Mouse (Mus musculus): Measurements from ENCODE around the gene Aldoc. TPM values are rescaled to one million over a fixed set of nuclear protein-coding genes. Genes with fewer than 3 reads are reported as not detected.
"Not testable (repeated sequence)": the region's sequence is repeated elsewhere in the genome, so short reads cannot be mapped to it uniquely, and the experiment has no call there.

Aldoc gene
- total RNA-seq (2021) = 100 to 1,000 TPM; 853 to 900 TPM
- long read RNA-seq, experiment 1, transcript Aldoc-202 (8 exons, 1,700 nt) = minor isoform, 52 of 1,318 reads
- long read RNA-seq, experiment 1, transcript Aldoc-201 (9 exons, 2,786 nt) = major isoform, 1,164 of 1,318 reads
- long read RNA-seq, experiment 1, partial matches to known transcripts = 70 of 1,318 reads
- long read RNA-seq, experiment 1, other reads (novel, unspliced or antisense) = 32 of 1,318 reads
- long read RNA-seq, experiment 2, transcript Aldoc-201 (9 exons, 2,786 nt) = major isoform, 1,537 of 1,715 reads
- long read RNA-seq, experiment 2, transcript Aldoc-202 (8 exons, 1,700 nt) = minor isoform, 64 of 1,715 reads
- long read RNA-seq, experiment 2, partial matches to known transcripts = 38 of 1,715 reads
- long read RNA-seq, experiment 2, other reads (novel, unspliced or antisense) = 76 of 1,715 reads

DNA sequence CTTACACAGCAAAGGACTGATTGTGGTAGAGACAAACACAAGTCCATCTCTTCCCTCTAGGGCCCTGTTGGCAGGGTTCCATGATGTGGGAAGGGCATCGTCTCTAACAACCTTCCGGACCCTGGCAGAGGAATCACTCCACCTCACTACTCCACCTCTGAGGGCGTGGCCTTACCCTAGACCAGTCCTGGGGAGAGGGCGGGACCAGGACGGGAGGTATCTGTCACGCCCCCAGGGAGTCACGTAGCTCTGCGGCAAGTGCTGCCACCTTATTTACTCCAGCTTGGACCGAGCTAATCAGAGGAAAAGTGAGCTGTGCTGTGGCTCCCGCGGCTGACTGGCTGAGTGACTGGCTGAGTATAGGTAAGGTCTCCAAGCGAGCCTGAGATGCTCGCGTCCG lies at the start of gene Aldoc:
Aldoc (plus strand) TSS at position 109 of the 400 bp plus-strand sequence.
- H3K27ac ChIP-seq = peak within 1 kb of the TSS; percentile 93
- TF ChIP-seq CTCF (conservative IDR thresholded peaks at IDR 0.05) = no peak
- H3K4me3 ChIP-seq = peak within 1 kb of the TSS; percentile 53
- peak; percentile 72 to 87 for DNase-seq (ENCODE audit: low spot score in 2 of 2)

- no peak for DNase-seq (ENCODE audit: low spot score in 2 of 2)
- no peak overlapping the region for H3K27ac ChIP-seq
- no peak overlapping the region for H3K4me3 ChIP-seq
- TF ChIP-seq CTCF (conservative IDR thresholded peaks at IDR 0.05) = no peak
Observed at GRCm38 (mm10) chr11:78275596-78275995, 47.2 kb upstream of the Aldoc start.

- not testable (repeated sequence) for H3K27ac ChIP-seq; H3K4me3 ChIP-seq; DNase-seq (ENCODE audit: low spot score in 2 of 2)
- TF ChIP-seq CTCF (conservative IDR thresholded peaks at IDR 0.05) = peak; percentile 64
Observed at GRCm38 (mm10) chr11:78276169-78276568, 46.6 kb upstream of the Aldoc start.

GRCm38 (mm10) chr11:78278853-78279252 lies 43.9 kb upstream of the Aldoc start:
- no peak overlapping the region for H3K4me3 ChIP-seq
- DNase-seq (ENCODE audit: low spot score in 2 of 2) = no peak
- peak overlapping the region; percentile 71 for H3K27ac ChIP-seq
- TF ChIP-seq CTCF (conservative IDR thresholded peaks at IDR 0.05) = no peak

GRCm38 (mm10) chr11:78279586-78279985 lies 43.2 kb upstream of the Aldoc start:
- H3K27ac ChIP-seq = peak overlapping the region; percentile 71
- TF ChIP-seq CTCF (conservative IDR thresholded peaks at IDR 0.05) = no peak
- H3K4me3 ChIP-seq = no peak overlapping the region
- DNase-seq (ENCODE audit: low spot score in 2 of 2) = peak; percentile 52

- no peak for DNase-seq (ENCODE audit: low spot score in 2 of 2)
- Histone ChIP-seq H3K27ac (no peak overlapping the region), H3K4me3 (no peak overlapping the region)
- TF ChIP-seq CTCF (conservative IDR thresholded peaks at IDR 0.05) = no peak
Observed at GRCm38 (mm10) chr11:78289146-78289763, 33.5 kb upstream of the Aldoc start.

DNA sequence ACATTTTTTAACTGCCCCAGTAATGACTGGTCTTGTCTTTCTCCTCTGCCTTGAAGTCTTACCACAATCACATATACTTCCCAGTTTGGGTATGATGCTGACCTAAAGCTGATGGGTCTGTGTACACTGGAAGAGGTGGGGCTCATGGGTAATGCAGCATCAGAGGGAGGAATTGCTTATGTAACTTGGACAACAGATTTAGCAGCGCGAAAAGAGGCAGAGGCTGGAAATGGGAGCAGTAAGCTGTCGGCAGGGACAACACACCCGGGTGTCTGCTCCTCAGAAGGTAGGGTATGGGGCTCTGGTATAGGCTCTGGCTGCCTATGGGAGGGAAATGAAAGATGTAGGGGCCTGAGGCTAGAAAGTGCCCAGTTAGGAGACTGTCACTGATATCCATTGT lies 32.1 kb upstream of the Aldoc start, which contains the start of gene BC030499:
BC030499 (plus strand) TSS at position 188 of the 400 bp plus-strand sequence.
- Histone ChIP-seq H3K27ac (peak within 1 kb of the TSS; percentile 82), H3K4me3 (no peak within 1 kb of the TSS)
- DNase-seq (ENCODE audit: low spot score in 2 of 2) = peak in 1 of 2 experiments; percentile 27
- no peak for TF ChIP-seq CTCF (conservative IDR thresholded peaks at IDR 0.05)

DNA sequence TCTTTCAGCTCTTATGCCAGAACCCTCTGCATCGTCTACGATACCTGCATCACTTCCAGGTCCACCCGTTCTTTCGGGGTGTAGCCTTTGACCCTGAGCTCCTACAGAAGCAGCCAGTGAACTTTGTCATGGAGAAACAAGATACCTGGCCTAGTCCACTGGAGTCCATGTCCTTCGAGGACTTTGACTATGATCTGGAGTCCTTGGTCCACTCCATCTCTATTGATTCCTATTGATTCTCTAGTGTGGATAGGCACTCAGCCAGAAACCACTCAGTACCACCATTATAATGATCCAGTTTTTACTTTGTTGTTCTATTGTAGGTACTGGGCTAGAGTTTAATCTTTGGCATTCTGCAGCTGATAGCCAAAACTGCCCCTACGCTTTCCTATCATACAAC lies 28.2 kb upstream of the Aldoc start:
- no peak overlapping the region for H3K27ac ChIP-seq
- no peak for TF ChIP-seq CTCF (conservative IDR thresholded peaks at IDR 0.05)
- no peak overlapping the region for H3K4me3 ChIP-seq
- no peak for DNase-seq (ENCODE audit: low spot score in 2 of 2)

GRCm38 (mm10) chr11:78300917-78301316 lies 21.9 kb upstream of the Aldoc start:
- no peak for TF ChIP-seq CTCF (conservative IDR thresholded peaks at IDR 0.05)
- H3K27ac ChIP-seq = peak overlapping the region; percentile 91
- peak overlapping the region; percentile 82 for H3K4me3 ChIP-seq
- no peak for DNase-seq (ENCODE audit: low spot score in 2 of 2)

DNA sequence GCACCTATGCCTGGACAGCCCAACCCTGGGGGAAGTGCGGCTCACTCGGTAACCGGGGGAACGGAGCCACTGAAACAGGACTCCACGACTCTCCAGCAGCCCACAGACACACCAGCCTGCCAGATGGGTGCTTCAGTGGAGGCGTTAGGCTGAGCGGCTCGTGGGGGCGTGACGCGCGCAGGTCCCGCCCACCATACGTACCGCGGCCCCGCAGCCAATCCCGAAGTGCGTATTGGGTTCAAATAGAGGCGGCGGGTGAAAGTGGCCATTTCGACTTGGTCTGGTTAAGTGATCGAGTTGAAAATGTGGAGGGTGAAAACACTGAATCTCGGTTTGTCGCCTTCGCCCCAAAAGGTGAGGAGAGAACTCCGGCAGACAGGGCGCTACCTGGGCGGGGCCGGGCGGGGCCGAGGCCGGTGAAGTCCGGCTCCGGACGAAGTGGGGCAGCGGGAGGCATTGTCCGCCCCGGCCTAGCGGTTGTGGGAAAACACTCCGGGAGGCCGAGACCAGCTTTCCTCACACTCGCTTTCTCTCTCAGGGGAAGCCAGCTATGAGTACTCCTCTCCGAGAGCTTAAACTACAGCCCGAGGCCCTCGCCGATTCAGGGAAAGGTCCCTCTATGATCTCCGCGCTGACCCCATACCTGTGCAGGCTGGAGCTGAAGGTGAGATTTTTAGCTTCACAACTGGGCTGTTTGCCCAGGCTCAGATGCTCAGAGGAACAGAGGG lies 21.2 kb upstream of the Aldoc start, which contains the start of gene Spag5:
Spag5 (plus strand) TSS at position 173 of the 728 bp plus-strand sequence.
- peak; percentile 91 to 94 for DNase-seq (ENCODE audit: low spot score in 2 of 2)

DNA sequence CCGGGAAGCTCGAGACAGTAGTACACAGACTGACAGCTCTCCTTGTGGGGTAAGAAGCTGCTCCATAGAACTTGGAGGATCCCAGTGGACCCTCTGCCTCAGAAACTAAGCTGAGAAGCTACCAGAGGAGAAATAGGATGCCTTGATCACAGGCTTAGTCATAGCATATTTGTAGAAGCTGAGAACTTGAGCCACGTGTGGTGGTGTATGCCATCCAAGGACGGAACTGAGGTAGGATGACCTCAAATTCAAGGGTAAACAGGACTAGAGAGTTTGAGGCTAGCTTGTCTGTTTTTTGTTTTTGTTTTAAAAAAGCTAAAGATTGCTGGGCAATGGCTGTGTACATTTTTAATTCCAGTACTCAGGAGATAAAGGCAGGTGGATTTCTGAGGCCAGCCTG lies 17.5 kb upstream of the Aldoc start:
- H3K4me3 ChIP-seq = no peak overlapping the region
- DNase-seq (ENCODE audit: low spot score in 2 of 2) = no peak
- no peak for TF ChIP-seq CTCF (conservative IDR thresholded peaks at IDR 0.05)
- H3K27ac ChIP-seq = no peak overlapping the region

More for the DNA sequence above, 21.2 kb upstream of the Aldoc start, which contains the start of gene Spag5:
- no peak for TF ChIP-seq CTCF (conservative IDR thresholded peaks at IDR 0.05)
- peak within 1 kb of the TSS; percentile 91 for H3K27ac ChIP-seq
- peak within 1 kb of the TSS; percentile 82 for H3K4me3 ChIP-seq

DNA sequence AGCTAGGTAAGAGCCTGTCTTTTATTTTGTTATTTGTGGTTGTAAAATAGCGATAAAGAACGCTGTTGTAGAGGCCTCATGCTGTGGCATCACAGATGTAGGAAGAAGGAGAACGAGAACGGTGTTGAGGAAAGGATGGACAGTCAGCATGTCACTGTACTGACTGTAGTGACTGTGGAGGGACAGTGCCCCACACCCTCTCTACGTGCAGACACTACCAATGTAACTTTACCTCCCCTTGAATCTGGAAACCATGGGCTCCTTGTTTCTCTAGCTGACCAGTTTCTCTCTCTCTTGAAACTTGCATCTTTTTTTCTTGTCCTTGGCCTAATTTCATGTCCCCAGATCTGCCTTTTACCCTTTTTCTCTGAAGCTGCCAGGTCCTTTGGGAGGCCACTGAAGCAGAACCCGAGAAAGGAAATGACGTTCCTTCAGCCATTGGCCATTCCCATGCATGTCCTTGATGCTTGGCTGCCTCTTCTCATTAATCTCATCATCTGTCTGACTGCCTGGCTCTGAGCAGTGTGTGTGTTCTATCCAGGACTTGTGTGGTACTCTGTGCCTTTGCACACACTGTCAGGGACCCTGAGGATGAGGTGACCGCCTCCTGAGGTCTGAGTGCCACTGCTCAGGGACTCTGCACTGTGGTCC lies 11.8 kb upstream of the Aldoc start:
- no peak overlapping the region for H3K27ac ChIP-seq
- no peak overlapping the region for H3K4me3 ChIP-seq
- no peak for DNase-seq (ENCODE audit: low spot score in 2 of 2)
- TF ChIP-seq CTCF (conservative IDR thresholded peaks at IDR 0.05) = no peak

Measured in layer of hippocampus, adult 2 months (tissue).